Mouse (Mus musculus) mesoderm, embryonic 11.5 days (tissue): ENCODE data around the gene Ppp4c.
"Not testable (repeated sequence)": the region's sequence is repeated elsewhere in the genome, so short reads cannot be mapped to it uniquely, and the experiment has no call there.

Experiments used
- DNase-seq: peaks from one replicate; pipeline ENCODE4 v3.0.0-alpha.2; 2012; ENCODE audit warnings: low read depth, low spot score

The Ppp4c gene

DNA sequence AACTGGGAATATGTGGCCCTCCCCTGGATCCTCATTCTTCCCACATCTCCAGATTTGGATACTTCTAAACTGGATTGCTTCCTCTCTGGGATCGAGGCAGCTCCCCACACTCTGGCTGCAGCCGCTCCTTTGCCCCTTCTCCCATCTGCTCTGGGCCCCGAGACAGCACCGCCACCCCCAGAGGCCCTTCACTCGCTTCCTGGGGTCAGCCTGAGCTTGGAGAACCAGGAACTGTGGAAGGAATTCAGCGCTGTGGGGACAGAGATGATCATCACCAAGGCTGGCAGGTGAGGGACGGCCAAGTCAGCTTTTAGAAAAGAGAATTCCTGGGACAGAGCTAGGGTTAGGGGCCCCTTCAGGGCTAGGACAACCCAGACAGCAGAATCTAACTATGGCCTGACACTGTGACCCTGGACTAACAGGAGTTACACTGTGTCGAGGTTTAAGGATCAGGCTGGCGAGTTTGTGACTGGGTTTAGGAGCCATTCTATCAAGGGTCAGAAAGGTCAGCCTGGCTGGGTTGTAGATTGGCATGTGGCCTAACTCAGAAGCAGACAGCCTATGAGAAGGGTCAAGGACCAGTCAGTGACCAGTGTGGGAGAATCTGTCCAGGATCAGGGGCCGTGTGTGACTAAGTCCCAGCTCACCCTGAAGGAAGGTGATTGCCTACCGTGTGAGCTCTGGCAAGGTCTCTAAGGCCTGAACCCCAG is 10.5 kb downstream of the Ppp4c start:
- no peak for DNase-seq

- DNase-seq: no peak
Observed at GRCm38 (mm10) chr7:126780971-126781635, 11.2 kb downstream of the Ppp4c start, which contains the start of gene Tbx6. Gene Tbx6 (plus strand): TSS chr7:126781483.

GRCm38 (mm10) chr7:126779983-126780970 is 12.0 kb downstream of the Ppp4c start:
- peak; percentile 92 for DNase-seq

DNA sequence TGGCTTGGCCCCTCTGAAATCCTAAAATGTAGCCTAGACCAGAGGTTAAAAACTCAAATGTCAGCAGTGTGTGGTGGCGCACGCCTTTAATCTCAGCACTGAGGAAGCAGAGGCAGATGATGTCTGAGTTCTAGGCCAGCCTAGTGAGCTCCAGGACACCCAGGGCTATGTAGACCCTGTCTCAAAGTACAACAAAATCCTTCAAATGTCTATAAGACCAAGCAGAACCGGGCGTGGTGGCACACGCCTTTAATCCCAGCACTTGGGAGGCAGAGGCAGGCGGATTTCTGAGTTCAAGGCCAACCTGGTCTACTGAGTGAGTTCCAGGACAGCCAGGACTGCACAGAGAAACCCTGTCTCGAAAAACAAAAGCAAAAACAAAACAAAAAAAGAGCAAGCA is 13.2 kb downstream of the Ppp4c start:
- DNase-seq: not testable (repeated sequence)

- DNase-seq: no peak
Observed at GRCm38 (mm10) chr7:126778147-126778546, 14.1 kb downstream of the Ppp4c start.

- no peak for DNase-seq
Observed at GRCm38 (mm10) chr7:126777476-126777875, 14.8 kb downstream of the Ppp4c start.

DNA sequence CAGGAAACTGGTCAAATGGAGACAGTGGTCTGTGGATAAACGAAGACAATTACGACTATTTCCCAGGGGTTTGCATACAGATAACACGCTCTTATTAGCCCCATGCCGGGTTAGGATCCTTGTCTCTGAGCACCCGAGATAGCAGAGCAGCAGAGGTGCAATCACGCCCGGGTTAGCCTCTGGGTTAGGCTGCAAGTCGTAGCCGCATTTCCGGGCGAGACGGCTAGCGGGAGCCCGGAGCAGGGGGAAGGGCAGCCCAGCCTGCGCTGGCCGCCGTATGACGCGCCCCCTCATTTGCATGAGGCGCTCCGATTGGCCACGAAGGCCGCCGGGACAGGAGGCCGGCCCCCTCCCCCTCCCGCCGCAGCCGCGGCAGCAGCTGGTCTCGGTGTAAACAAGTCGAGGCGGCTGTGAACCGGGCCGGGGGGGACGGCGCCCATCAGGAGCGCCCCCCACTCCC is 15.7 kb downstream of the Ppp4c start, which contains the start of gene Ypel3:
Gene Ypel3 (plus strand): TSS at position 358 of the 460 bp plus-strand sequence.
- DNase-seq: peak; percentile 94

- DNase-seq: no peak
Observed at GRCm38 (mm10) chr7:126775978-126776234, 16.4 kb downstream of the Ppp4c start.

DNA sequence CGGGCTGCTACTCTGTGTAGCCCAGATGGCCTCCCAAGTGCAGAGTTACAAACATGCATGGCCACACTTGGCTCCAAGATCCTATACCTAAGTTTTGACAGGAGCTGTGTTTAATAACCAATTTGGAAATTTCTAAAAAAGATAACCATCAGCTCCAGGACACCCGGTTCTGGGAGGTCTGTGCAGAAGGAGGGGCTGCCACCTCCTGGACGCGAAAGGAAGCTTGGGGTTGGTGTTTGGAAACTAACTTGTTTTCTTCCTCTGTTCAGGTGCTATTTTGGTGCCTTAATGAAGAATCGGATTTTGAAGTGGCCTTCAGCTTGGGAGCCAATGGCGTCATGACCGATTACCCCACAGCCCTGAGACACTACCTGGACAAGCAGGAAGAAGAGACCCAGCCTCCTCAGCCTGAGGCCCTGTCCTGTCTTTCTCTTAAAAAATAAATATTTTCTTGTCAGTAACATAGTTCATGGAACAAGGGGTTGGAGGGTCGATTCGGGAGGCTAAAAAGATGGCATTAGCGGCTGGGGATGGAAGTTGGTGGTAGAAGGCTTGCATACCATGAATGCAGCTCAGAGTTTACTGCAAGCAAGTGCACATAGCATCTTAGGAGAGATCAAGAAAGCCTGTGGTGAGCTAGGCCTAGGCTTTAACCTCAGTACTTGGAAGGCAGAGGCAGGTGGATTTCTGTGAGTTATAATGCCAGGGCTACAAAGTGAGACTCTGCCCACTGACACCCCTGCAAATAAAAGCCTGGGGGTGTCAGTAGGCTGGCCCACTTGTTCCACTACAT is 16.9 kb downstream of the Ppp4c start:
- DNase-seq: no peak

- DNase-seq: no peak
Observed at GRCm38 (mm10) chr7:126774463-126774862, 17.8 kb downstream of the Ppp4c start.

DNA sequence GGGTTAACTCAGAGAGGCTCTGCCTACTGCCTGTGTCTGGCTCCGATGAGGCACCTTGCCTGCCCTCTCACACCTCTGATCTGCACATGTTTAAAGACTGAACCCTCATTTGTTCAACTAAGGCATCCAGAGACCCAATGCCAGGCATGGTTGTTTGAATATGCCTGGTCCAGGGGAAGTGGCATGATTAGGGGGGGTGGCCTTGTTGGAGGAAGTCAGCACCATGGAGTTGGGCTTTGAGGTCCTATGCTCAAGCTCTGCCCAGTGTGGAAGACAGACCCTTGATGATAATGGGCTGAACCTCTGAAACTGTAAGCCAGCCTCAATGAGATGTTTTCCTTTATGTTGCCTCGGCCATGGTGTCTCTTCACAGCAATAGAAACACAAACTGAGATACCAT is 18.9 kb downstream of the Ppp4c start:
- DNase-seq: no peak

- no peak for DNase-seq
Observed at GRCm38 (mm10) chr7:126770784-126771183, 21.5 kb downstream of the Ppp4c start.

DNA sequence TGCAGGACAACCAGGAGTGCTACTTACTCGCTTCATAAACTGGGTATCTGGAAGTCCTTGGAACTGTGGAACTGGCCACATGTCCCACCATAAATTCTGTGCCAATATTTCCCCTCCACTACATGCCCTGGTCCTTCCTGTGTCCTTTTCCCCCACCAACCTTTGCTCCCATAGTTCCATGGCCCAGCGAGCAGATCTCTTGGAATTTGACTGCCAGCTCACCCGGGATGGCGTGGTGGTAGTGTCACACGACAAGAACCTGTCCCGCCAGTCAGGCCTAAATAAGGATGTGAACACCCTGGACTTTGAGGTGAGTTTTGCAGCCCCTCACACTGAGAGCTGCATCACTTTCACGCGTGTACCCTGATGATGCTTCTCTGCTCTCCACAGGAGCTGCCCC is 25.3 kb downstream of the Ppp4c start:
- no peak for DNase-seq

GRCm38 (mm10) chr7:126766201-126766600 is 26.1 kb downstream of the Ppp4c start, which contains the start of gene Gdpd3:
Gene Gdpd3 (plus strand): TSS chr7:126766334.
- DNase-seq: no peak

DNA sequence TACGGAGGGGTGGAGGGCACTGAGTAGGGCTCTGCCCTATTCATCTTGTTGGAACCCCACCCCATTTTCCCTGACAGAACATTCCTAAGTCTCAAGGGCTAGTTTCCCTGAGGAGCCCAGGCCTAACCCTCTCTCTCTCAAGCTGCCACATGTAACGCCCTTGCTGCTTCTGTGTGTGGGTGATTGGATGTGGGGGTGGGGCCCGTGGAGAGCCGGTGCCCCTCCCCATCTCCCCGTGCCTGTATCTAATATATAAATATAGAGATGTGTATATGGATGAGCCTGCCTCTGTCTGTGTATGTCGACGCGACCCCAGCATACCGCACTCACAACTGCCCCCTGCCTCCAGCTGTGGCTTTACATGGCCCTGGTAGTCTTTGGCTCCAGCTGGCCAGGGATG is 26.8 kb downstream of the Ppp4c start:
- no peak for DNase-seq

DNA sequence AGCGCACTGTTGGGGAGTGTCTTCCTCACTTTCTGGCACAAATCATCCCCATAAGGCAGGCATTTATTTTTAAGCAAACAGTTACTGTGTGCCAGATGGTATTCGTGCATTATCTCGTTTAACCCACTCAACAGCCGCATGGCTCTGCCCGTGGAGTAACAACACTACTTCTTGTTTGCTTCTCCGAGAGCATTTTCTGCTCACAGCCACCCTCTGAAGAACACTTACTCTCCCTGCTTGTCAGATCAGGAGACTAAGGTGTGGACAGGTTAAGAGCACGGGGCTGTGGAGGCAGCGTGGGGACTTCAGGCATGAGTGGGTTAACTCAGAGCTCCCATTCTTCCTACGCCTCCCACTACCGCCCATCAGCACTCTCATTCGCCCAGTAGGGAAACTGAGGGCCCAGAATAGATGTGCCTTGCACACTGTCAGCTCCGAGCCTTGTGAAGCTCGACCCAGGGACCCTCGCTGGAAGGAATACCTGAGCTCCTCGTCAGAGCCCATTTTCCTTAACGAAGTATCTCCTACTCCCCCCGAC is 29.8 kb downstream of the Ppp4c start:
- no peak for DNase-seq

DNA sequence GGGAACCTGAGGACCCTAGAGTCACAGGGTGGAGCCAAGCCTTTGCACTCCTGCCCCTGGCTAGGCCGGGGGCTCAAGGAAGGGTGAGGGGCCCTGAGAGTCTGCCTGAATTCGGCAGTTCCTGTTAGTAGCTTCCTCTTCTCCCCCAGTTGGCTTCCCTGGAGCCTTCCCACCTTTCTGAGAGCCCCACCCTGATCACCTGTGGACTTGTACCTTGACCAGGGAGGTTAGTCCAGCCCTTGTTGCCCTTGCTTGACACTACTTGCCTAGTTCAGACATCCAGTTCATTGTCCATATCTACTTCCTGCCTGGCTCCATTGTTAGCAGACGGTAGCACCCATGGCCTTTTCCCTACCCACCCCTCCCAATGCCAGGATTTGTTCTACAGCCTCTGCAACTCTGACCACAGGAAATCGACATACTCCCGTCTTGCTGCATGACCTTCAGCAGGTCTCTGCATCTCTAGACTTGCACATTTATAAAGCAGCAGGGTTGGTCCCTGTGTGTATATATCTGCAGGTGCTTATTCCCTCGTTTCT is 30.7 kb downstream of the Ppp4c start:
- DNase-seq: no peak

DNA sequence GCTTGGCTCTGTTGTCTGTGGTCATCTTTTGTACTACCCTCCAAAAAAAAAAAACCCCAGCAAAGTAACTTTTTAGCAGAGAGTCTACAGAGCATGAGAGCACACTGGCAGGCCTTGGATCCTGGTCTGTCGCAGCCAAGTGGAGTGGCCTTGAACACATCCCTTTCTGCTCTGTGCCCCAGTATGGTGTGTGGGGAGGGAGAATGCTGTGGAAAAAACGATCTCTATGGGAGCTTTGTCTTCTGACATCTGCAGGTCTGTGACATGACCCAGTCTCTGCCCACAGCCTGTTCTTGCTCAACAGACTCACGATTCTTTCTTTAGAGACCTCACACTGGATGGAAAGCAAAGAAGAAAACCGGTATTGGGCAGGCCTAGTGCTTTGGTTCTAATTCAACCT is 31.3 kb downstream of the Ppp4c start:
- no peak for DNase-seq

GRCm38 (mm10) chr7:126760391-126760802 is 31.9 kb downstream of the Ppp4c start:
- DNase-seq: no peak

- DNase-seq: no peak
Observed at GRCm38 (mm10) chr7:126759672-126760390, 32.5 kb downstream of the Ppp4c start.
